Mouse (Mus musculus) kidney, adult 2 months (tissue): ENCODE data around the gene Slc26a3.
"Not testable (repeated sequence)": the region's sequence is repeated elsewhere in the genome, so short reads cannot be mapped to it uniquely, and the experiment has no call there.

Source experiments
- CTCF ChIP-seq: fragments of 200-500 bp; conservative IDR thresholded peaks from 2 replicates; pipeline ENCODE4 v1.5.1; 2011; ENCODE audit warnings: low read depth, mild to moderate bottlenecking, control low read depth, low read length, moderate library complexity, mixed read lengths; ENCODE audit not compliant: insufficient read depth, insufficient read length
- POLR2A ChIP-seq: fragments of 200-500 bp; IDR thresholded peaks from one replicate; pipeline ENCODE4 v1.6.1; 2011; ENCODE audit warnings: low read depth, low read length, control low read depth

GRCm38 (mm10) chr12:31478182-31478581 lies 87.5 kb downstream of the Slc26a3 start:
- TF ChIP-seq POLR2A, CTCF: not testable (repeated sequence)
